Mouse (Mus musculus): ENCODE measurements around the gene Pls1. TPM values are rescaled to one million over a fixed set of nuclear protein-coding genes. Genes with fewer than 3 reads are reported as not detected.

The Pls1 gene
- total RNA-seq, 2 experiments from 2014 or later, result 0.29 to 0.36 TPM

DNA sequence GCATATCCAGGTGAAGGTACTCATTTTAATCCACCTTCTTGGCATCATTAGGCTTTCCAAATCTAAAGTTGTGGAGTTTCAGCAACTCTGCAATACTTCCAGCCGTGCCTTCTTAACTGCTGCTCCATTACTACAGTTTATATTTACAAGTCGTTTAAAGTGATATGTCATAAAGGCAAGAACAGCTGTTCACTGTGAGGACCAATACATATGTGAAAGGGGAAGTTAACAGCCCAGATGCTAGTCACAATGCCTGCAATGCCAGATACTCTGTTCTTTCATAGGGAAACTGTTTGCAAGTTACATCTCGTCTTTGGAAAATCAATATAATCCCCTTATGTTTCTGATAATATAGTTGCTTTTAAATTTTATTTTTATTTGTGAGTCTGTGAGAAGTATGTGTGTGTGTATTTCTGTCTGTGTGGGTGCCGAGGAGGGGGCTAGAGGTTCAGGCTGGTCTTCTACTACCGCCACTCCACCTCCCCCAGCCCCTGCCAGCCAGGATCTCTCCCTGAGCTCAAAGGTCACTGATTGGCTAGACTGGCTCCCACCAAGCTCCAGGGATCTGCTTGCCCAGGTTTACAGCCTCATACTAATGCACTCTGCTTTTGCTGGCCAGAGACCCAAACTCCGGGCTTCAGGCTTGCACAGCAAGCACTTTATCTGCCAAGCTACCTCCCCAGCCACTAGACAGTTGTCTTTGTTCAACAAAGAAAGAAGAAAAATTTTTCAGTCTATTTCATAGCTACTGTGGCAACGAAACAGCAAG is 100.1 kb downstream of the Pls1 start:
- intact Hi-C loops (cut with DNase I), result loop anchor here (5.0 kb wide), 1 partner anchor 112 kb away; the partner anchor contains the start of gene Atr
- DNase-seq (ENCODE audit: low spot score), result no peak

DNA sequence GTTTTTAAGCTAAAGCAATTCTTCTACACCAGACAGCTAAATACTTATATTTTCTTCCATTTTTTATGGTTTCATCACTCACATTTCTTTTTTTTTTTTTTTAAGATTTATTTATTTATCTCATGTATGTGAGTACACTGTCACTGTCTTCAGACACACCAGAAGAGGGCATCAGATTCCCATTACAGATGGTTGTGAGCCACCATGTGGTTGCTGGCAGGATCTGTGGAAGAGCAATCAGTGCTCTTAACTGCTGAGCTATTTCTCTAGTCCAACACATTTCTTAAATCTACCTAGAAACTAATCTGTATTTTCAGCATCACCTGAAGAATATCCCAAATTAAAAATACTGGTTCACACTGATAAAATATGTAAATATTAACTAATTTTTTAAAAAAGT is 108.9 kb downstream of the Pls1 start:
- intact Hi-C loops (cut with DNase I), result no loop called here

DNA sequence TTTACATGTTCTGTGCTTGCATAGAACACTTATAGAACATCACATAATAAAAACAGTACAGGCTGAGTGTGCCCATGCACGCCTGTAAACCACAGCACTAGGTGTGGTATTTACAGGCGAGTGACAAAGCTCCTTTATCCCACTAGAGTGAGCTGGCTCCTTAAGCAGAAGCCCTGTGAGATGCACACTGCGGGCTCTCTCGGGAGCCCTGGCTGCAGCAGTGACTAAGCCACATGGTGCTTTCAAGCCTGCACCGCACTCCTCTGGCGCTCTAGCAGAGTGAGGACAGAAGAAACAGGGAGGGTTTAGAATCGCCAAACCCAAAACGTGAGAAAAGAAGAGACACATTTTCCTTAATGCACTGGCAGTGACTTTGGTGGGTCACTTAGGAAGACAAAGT is 132.5 kb downstream of the Pls1 start:
- intact Hi-C loops (cut with DNase I), result no loop called here
- DNase-seq (ENCODE audit: low spot score), result no peak

More for the DNA sequence above, 108.9 kb downstream of the Pls1 start:
- DNase-seq (ENCODE audit: low spot score), result no peak

DNA sequence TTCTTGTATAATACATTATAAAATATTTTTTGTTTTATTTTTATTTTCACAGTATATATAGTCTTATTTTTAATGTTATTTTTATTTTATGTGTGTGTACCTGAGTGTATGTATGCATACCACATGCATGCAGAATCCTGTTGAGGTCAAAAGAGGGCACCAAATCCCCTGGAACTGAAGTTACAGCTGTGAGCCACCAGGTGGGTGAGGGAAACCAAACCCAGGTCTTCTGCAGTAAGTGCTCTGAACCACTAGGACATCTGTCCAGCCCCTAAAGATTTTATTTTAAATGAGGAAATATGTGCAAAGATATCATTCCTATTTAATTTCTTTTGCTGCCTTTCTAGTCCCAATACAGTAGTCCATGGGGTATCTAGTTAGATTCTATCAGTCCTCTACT is 136.2 kb downstream of the Pls1 start:
- intact Hi-C loops (cut with DNase I), result loop anchor here (10.0 kb wide), 1 partner anchor 146 kb away; the partner anchor contains the start of gene Atr
- DNase-seq (ENCODE audit: low spot score), result no peak

DNA sequence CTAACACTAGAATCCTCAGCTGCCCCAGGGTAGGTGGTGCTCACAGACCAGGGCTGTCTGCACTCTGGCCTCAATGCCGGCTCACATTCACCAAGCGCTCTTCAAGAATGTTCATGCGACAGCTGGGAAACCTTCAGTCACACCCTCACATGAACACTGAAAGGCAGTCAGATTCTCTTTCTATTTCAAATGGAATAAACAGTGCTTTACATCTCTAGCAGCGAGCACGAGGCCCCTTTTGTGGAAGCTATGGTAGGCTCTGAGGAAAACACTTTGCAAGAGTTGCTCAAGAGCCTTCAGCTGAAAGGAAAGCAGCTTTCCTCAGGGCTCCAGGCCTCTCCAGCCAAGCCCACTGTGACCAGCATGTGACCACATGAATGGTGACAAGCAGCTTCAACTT is 139.7 kb downstream of the Pls1 start:
- intact Hi-C loops (cut with DNase I), result loop anchor here (10.0 kb wide), 1 partner anchor 149 kb away; the partner anchor contains the start of gene Atr
- no peak for DNase-seq (ENCODE audit: low spot score)

DNA sequence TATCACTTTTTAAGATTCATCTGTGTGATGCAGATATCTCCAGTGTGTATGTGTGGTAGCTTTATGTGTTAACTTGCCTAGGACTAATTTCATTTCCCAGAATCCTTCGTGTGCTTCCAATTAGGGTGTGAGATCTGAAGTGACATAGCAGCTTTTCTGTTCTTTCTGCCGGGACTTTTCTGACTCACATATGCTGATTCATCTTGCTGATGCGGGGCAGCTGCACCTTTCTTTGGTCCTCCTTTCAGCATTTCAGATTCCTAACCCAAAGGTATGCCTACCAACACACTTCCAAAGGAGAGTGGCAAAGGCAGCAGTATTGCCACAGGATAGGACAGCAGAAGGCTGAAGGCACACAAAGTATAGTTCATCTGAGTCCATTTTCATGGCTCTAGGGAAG is 141.0 kb downstream of the Pls1 start:
- DNase-seq (ENCODE audit: low spot score), result no peak
- intact Hi-C loops (cut with DNase I), result loop anchor here (10.0 kb wide), 1 partner anchor 151 kb away; the partner anchor contains the start of gene Atr

Other genes starting within 250 kb of the Pls1 start
- gene Pcolce2, start 207.7 kb downstream of the Pls1 start, total RNA-seq (2021), result 10 to 100 TPM; 29.1 to 33.7 TPM
- gene Trpc1, start 94.9 kb downstream of the Pls1 start, total RNA-seq (2021), result 1 to 10 TPM; 6.7 to 7.2 TPM
- gene Atr, start 12.3 kb upstream of the Pls1 start, total RNA-seq (2021), result 1 to 10 TPM; 7.0 to 7.2 TPM
- 10 to 100 TPM; 14.8 to 19.1 TPM for gene Xrn1, start 109.4 kb upstream of the Pls1 start, total RNA-seq (2021)